19 mouse cellular contexts compared by ENCODE assay signal in genomic region chr7:43874868-43875375, GRCm38 (mm10). TPM values are rescaled to one million over a fixed set of nuclear protein-coding genes. Genes with fewer than 3 reads are reported as not detected.
"Had no signal": no experiment of that assay in that cellular context is flagged by ENCODE, and none has a peak within 500 bp of the region (broad histone marks: within the 10 kb centered on the region; RNA-seq: fewer than 3 reads in every experiment).

No protein-coding gene starts in this region.

- H3K4me1 ChIP-seq: liver, embryonic 15.5 days; midbrain, embryonic 10.5 days; midbrain, embryonic 15.5 days had no signal

- H3K9ac ChIP-seq: liver, embryonic 15.5 days; midbrain, embryonic 15.5 days had no signal

- H3K9me3 ChIP-seq: liver, embryonic 15.5 days; midbrain, embryonic 10.5 days; midbrain, embryonic 15.5 days had no signal

- DNase-seq: kidney, adult 8-10 months; lung, adult 2 months; lung, postnatal 36 days; right cerebral cortex, adult 18-20 months; right cerebral cortex, postnatal 25 days; thymus, postnatal 4 days had no signal

- H3K27me3 ChIP-seq: liver, embryonic 15.5 days; midbrain, embryonic 15.5 days had no signal

- ATAC-seq: intestine, embryonic 16.5 days; lung, postnatal 0 days; midbrain, embryonic 15.5 days had no signal

- H3K4me3 ChIP-seq: left cerebral cortex, adult 2 months; liver, embryonic 15.5 days; midbrain, embryonic 10.5 days; midbrain, embryonic 15.5 days had no signal

- H3K27ac ChIP-seq: left cerebral cortex, adult 2 months; liver, embryonic 15.5 days; midbrain, embryonic 10.5 days; midbrain, embryonic 15.5 days; stomach, postnatal 0 days had no signal

- H3K36me3 ChIP-seq: liver, embryonic 15.5 days; midbrain, embryonic 10.5 days; midbrain, embryonic 15.5 days had no signal

- H3K4me2 ChIP-seq: liver, embryonic 11.5 days; liver, embryonic 15.5 days; midbrain, embryonic 15.5 days had no signal

RNA-seq across cellular contexts. Expression of gene Klk4, which starts 6.0 kb away (rescaled TPM):
- total RNA-seq: layer of hippocampus, postnatal 25 days; left cerebral cortex, adult 2 months; left cerebral cortex, postnatal 25 days; megakaryocyte progenitor cell, adult 5-6 weeks had no signal
- polyA plus RNA-seq: intestine, embryonic 16.5 days; kidney, embryonic 16.5 days; liver, embryonic 15.5 days; lung, adult 2 months; lung, postnatal 0 days; midbrain, embryonic 10.5 days; small intestine, adult 2 months; stomach, postnatal 0 days had no signal

RNA-seq across cellular contexts. Expression of gene Klk5, which starts 33.2 kb away (rescaled TPM):
- total RNA-seq: layer of hippocampus, postnatal 25 days; left cerebral cortex, adult 2 months; left cerebral cortex, postnatal 25 days; megakaryocyte progenitor cell, adult 5-6 weeks had no signal
- polyA plus RNA-seq: intestine, embryonic 16.5 days; kidney, embryonic 16.5 days; liver, embryonic 11.5 days; liver, embryonic 15.5 days; lung, postnatal 0 days; midbrain, embryonic 10.5 days; midbrain, embryonic 15.5 days; small intestine, adult 2 months had no signal

RNA-seq across cellular contexts. Expression of gene Klk6, which starts 50.6 kb away (rescaled TPM):
- total RNA-seq: layer of hippocampus, postnatal 25 days; megakaryocyte progenitor cell, adult 5-6 weeks had no signal
- polyA plus RNA-seq: intestine, embryonic 16.5 days; kidney, embryonic 16.5 days; liver, embryonic 11.5 days; liver, embryonic 15.5 days; lung, postnatal 0 days; midbrain, embryonic 10.5 days; midbrain, embryonic 15.5 days; small intestine, adult 2 months had no signal

RNA-seq across cellular contexts. Expression of gene Klk15, which starts 58.6 kb away (rescaled TPM):
- total RNA-seq: layer of hippocampus, postnatal 25 days; left cerebral cortex, adult 2 months; left cerebral cortex, postnatal 25 days; megakaryocyte progenitor cell, adult 5-6 weeks had no signal
- polyA plus RNA-seq: intestine, embryonic 16.5 days; kidney, embryonic 16.5 days; liver, embryonic 11.5 days; liver, embryonic 15.5 days; lung, adult 2 months; lung, postnatal 0 days; midbrain, embryonic 10.5 days; midbrain, embryonic 15.5 days; small intestine, adult 2 months; stomach, postnatal 0 days had no signal
